Mouse (Mus musculus): ENCODE results near the gene Abcc8. TPM values are rescaled to one million over a fixed set of nuclear protein-coding genes. Genes with fewer than 3 reads are reported as not detected.
"Not testable (repeated sequence)": the region's sequence is repeated elsewhere in the genome, so short reads cannot be mapped to it uniquely, and the experiment has no call there.

Abcc8 gene
- polyA plus RNA-seq, 1 experiment: not detected

- no peaks in the 10 kb centered on the region for H3K4me1 ChIP-seq (ENCODE audit: control insufficient read depth, insufficient read depth, low read length)
- no peak overlapping the region for H3K27ac ChIP-seq (ENCODE audit: insufficient read depth, low read depth, low read length)
- no peak for TF ChIP-seq POLR2A (IDR thresholded peaks at IDR 0.05; ENCODE audit: borderline replicate concordance, low read depth, low read length)
- no peak for TF ChIP-seq CTCF (IDR thresholded peaks at IDR 0.05; ENCODE audit: low read depth, low read length)
- H3K4me3 ChIP-seq (ENCODE audit: insufficient read depth, low read length): no peak overlapping the region
Measured at GRCm38 (mm10) chr7:46201649-46202048, 21.8 kb upstream of the Abcc8 start.

- Histone ChIP-seq H3K4me1 (ENCODE audit: control insufficient read depth, insufficient read depth, low read length) (no peaks in the 10 kb centered on the region), H3K4me3 (ENCODE audit: insufficient read depth, low read length) (no peak overlapping the region), H3K27ac (ENCODE audit: insufficient read depth, low read depth, low read length) (no peak overlapping the region)
- no peak for TF ChIP-seq CTCF (IDR thresholded peaks at IDR 0.05; ENCODE audit: low read depth, low read length)
- no peak for TF ChIP-seq POLR2A (IDR thresholded peaks at IDR 0.05; ENCODE audit: borderline replicate concordance, low read depth, low read length)
Measured at GRCm38 (mm10) chr7:46200021-46200420, 20.2 kb upstream of the Abcc8 start.

GRCm38 (mm10) chr7:46195356-46195755, 15.5 kb upstream of the Abcc8 start:
- no peaks in the 10 kb centered on the region for H3K4me1 ChIP-seq (ENCODE audit: control insufficient read depth, insufficient read depth, low read length)
- H3K4me3 ChIP-seq (ENCODE audit: insufficient read depth, low read length): no peak overlapping the region
- H3K27ac ChIP-seq (ENCODE audit: insufficient read depth, low read depth, low read length): no peak overlapping the region
- TF ChIP-seq POLR2A (IDR thresholded peaks at IDR 0.05; ENCODE audit: borderline replicate concordance, low read depth, low read length) (no peak), CTCF (IDR thresholded peaks at IDR 0.05; ENCODE audit: low read depth, low read length) (no peak)

DNA sequence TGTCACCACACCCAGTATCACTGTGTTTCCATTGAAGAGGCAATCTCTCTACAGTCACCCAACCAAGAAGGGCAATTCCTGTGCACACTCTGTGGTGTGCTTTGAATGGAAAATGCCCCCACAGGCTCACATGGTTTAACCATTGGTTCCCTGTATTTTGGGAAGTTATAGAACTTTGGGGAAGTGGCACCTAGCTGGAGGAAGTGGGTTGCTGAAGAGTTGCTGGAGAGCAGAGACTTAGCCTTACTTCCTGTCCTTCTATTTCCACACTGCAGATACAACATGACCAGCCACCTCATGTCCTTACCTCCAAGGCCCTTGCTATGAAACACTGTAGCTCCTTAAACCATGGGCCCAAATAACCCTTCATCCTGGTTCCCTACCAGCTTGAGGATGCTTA, 4.4 kb upstream of the Abcc8 start:
- Histone ChIP-seq H3K4me1 (ENCODE audit: control insufficient read depth, insufficient read depth, low read length) (no peaks in the 10 kb centered on the region), H3K27ac (ENCODE audit: insufficient read depth, low read depth, low read length) (peak overlapping the region; percentile 57), H3K4me3 (ENCODE audit: insufficient read depth, low read length) (no peak overlapping the region)
- TF ChIP-seq CTCF (IDR thresholded peaks at IDR 0.05; ENCODE audit: low read depth, low read length) (no peak), POLR2A (IDR thresholded peaks at IDR 0.05; ENCODE audit: borderline replicate concordance, low read depth, low read length) (no peak)

GRCm38 (mm10) chr7:46181590-46181989, 1.8 kb upstream of the Abcc8 start:
- TF ChIP-seq CTCF (IDR thresholded peaks at IDR 0.05; ENCODE audit: low read depth, low read length) (peak; percentile 22; the same call in 1 of the 2 replicates), POLR2A (IDR thresholded peaks at IDR 0.05; ENCODE audit: borderline replicate concordance, low read depth, low read length) (no peak)
- Histone ChIP-seq H3K4me1 (ENCODE audit: control insufficient read depth, insufficient read depth, low read length) (no peaks in the 10 kb centered on the region), H3K27ac (ENCODE audit: insufficient read depth, low read depth, low read length) (no peak overlapping the region), H3K4me3 (ENCODE audit: insufficient read depth, low read length) (no peak overlapping the region)

DNA sequence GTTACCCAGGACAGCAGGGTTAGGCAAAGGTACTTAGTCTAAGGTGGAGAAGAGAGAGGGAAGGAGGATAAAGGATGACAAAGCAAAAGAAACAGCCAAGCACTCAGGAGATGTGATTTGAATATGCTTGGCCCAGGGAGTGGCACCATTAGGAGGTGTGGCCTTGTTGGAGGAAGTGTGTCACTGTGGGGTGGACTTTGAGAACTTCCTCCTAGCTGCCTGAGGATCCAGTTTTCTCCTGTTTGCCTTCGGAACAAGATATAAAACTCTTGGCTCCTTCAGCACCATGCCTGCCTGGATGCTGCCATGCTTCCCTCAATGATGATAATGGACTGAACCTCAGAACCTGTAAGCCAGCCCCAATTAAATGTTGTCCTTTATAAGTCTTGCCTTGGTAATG, 10.9 kb downstream of the Abcc8 start:
- not testable (repeated sequence) for H3K4me1 ChIP-seq (ENCODE audit: control insufficient read depth, insufficient read depth, low read length); H3K4me3 ChIP-seq (ENCODE audit: insufficient read depth, low read length); H3K27ac ChIP-seq (ENCODE audit: insufficient read depth, low read depth, low read length)

GRCm38 (mm10) chr7:46168402-46168801, 11.4 kb downstream of the Abcc8 start:
- TF ChIP-seq CTCF (IDR thresholded peaks at IDR 0.05; ENCODE audit: low read depth, low read length) (no peak), POLR2A (IDR thresholded peaks at IDR 0.05; ENCODE audit: borderline replicate concordance, low read depth, low read length) (no peak)
- Histone ChIP-seq H3K27ac (ENCODE audit: insufficient read depth, low read depth, low read length) (no peak overlapping the region), H3K4me3 (ENCODE audit: insufficient read depth, low read length) (no peak overlapping the region), H3K4me1 (ENCODE audit: control insufficient read depth, insufficient read depth, low read length) (0 out of 2 replicates have a peak, but pooled peaks cover 2% of the 10 kb centered on the region)

DNA sequence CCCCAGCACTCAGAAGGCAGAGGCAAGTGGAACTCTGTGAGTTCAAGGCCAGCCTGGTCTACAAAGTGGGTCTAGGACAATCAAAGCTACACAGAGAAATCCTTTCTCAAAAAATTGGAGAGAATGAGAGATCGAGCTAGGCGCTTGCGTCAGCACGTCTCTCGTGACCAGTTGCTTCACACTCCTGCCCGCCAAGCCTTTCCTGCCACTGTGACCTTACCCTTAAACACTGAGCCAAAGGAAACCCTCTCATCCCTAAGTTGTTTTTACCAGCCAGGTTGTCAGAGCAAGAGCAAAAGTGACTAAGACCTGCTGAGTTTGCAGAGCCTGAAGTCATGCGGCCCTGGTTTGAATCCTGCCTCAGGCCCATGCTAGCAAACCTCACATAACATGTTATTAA, 11.9 kb downstream of the Abcc8 start:
- TF ChIP-seq CTCF (IDR thresholded peaks at IDR 0.05; ENCODE audit: low read depth, low read length) (no peak), POLR2A (IDR thresholded peaks at IDR 0.05; ENCODE audit: borderline replicate concordance, low read depth, low read length) (no peak)
- Histone ChIP-seq H3K27ac (ENCODE audit: insufficient read depth, low read depth, low read length) (no peak overlapping the region), H3K4me3 (ENCODE audit: insufficient read depth, low read length) (no peak overlapping the region), H3K4me1 (ENCODE audit: control insufficient read depth, insufficient read depth, low read length) (0 out of 2 replicates have a peak, but pooled peaks cover 2% of the 10 kb centered on the region)

- Histone ChIP-seq H3K27ac (ENCODE audit: insufficient read depth, low read depth, low read length) (no peak overlapping the region), H3K4me3 (ENCODE audit: insufficient read depth, low read length) (no peak overlapping the region), H3K4me1 (ENCODE audit: control insufficient read depth, insufficient read depth, low read length) (0 out of 2 replicates have a peak, but pooled peaks cover 2% of the 10 kb centered on the region)
- TF ChIP-seq CTCF (IDR thresholded peaks at IDR 0.05; ENCODE audit: low read depth, low read length) (no peak), POLR2A (IDR thresholded peaks at IDR 0.05; ENCODE audit: borderline replicate concordance, low read depth, low read length) (no peak)
Measured at GRCm38 (mm10) chr7:46165876-46166275, 14.0 kb downstream of the Abcc8 start.

DNA sequence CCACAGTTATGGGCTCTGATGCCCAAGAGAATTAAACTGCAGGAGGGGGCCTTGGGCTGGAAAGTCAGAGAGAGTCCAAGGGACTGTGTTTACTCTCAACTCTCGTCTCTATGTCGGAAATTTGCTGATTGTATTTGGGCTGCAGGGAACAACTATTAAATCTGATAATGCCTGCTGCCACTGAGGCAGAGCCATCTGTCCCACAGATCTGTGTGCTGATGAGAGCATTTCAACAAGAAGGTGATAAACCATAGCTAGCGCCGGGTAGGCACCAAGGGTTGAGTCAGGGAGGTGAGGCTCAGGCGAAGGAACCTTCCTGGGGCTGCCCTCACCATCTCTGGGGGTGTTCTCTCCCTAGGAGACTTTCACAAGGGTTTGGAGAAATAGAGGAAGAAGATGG, 17.1 kb downstream of the Abcc8 start:
- no peak overlapping the region for H3K4me3 ChIP-seq (ENCODE audit: insufficient read depth, low read length)
- H3K27ac ChIP-seq (ENCODE audit: insufficient read depth, low read depth, low read length): no peak overlapping the region
- no peaks in the 10 kb centered on the region for H3K4me1 ChIP-seq (ENCODE audit: control insufficient read depth, insufficient read depth, low read length)
- no peak for TF ChIP-seq CTCF (IDR thresholded peaks at IDR 0.05; ENCODE audit: low read depth, low read length)
- no peak for TF ChIP-seq POLR2A (IDR thresholded peaks at IDR 0.05; ENCODE audit: borderline replicate concordance, low read depth, low read length)

GRCm38 (mm10) chr7:46162132-46162727, 17.6 kb downstream of the Abcc8 start:
- no peak overlapping the region for H3K4me3 ChIP-seq (ENCODE audit: insufficient read depth, low read length)
- no peak overlapping the region for H3K27ac ChIP-seq (ENCODE audit: insufficient read depth, low read depth, low read length)
- H3K4me1 ChIP-seq (ENCODE audit: control insufficient read depth, insufficient read depth, low read length): no peaks in the 10 kb centered on the region
- TF ChIP-seq CTCF (IDR thresholded peaks at IDR 0.05; ENCODE audit: low read depth, low read length): no peak
- TF ChIP-seq POLR2A (IDR thresholded peaks at IDR 0.05; ENCODE audit: borderline replicate concordance, low read depth, low read length): no peak
